Mouse (Mus musculus) heart, postnatal 0 days (tissue): ENCODE results near the gene Nme3. TPM values are rescaled to one million over a fixed set of nuclear protein-coding genes. Genes with fewer than 3 reads are reported as not detected.
A peak's percentile ranks its signal among the peaks of the same experiment; 100 is the strongest.

Experiments
- ATAC-seq: fragments of 200-750 bp; cut with Nextera tagmentation; 2 replicates; pipeline ENCODE4 v1.8.0; 2017; ENCODE audit warnings: low read depth, moderate number of reproducible peaks, moderate library complexity; ENCODE audit not compliant: insufficient read depth
- DNase-seq: peaks from one replicate; pipeline ENCODE4 v3.0.0-alpha.2; 2016; ENCODE audit warnings: low spot score
- H3K27ac ChIP-seq: fragments of 300-500 bp; sonication (generic); 2 replicates; pipeline ENCODE4 v1.5.1; 2014; ENCODE audit warnings: low read depth, mild to moderate bottlenecking
- H3K27me3 ChIP-seq: fragments of 300-500 bp; sonication (generic); 2 replicates; pipeline ENCODE4 v1.6.1; 2014; ENCODE audit warnings: low read length, mixed read lengths; ENCODE audit not compliant: control insufficient read depth, insufficient read depth
- H3K36me3 ChIP-seq: fragments of 300-500 bp; sonication (generic); replicated peaks from 2 replicates; pipeline ENCODE4 v1.6.1; 2014; ENCODE audit warnings: low read length, mixed read lengths; ENCODE audit not compliant: control insufficient read depth, insufficient read depth
- H3K4me1 ChIP-seq: fragments of 300-500 bp; sonication (generic); 2 replicates; pipeline ENCODE4 v1.6.1; 2014; ENCODE audit warnings: antibody characterized with exemption; ENCODE audit not compliant: control insufficient read depth, insufficient read depth
- H3K4me2 ChIP-seq: fragments of 300-500 bp; sonication (generic); 2 replicates; pipeline ENCODE4 v1.6.1; 2014; ENCODE audit warnings: low read depth, mild to moderate bottlenecking, low read length, moderate library complexity
- H3K4me3 ChIP-seq: fragments of 300-500 bp; sonication (generic); 2 replicates; pipeline ENCODE4 v1.5.1; 2014; ENCODE audit warnings: low read depth, low read length
- H3K9ac ChIP-seq: fragments of 300-500 bp; sonication (generic); replicated peaks from 2 replicates; pipeline ENCODE4 v1.6.1; 2014; ENCODE audit warnings: low read depth, low read length, mixed read lengths
- H3K9me3 ChIP-seq: fragments of 300-500 bp; sonication (generic); replicated peaks from 2 replicates; pipeline ENCODE4 v1.6.1; 2016; ENCODE audit warnings: low read length; ENCODE audit not compliant: control insufficient read depth
- CTCF ChIP-seq: IDR thresholded peaks from 2 replicates; pipeline ENCODE4 v1.5.1; 2016; ENCODE audit warnings: antibody characterized with exemption, control low read depth, low read depth
- EP300 ChIP-seq: IDR thresholded peaks from 2 replicates; pipeline ENCODE4 v1.6.1; 2016; ENCODE audit warnings: antibody characterized with exemption, low read depth
- WGBS: fragments of 180-500 bp; shearing (Covaris S2); extraction: QIAGEN DNeasy Blood & Tissue Kit; methylation state at CpG from one replicate; pipeline ENCODE4 v1.1.7; 2014; 5-methylcytosine and 5-hydroxymethylcytosine counted together
- polyA plus RNA-seq: library from polyadenylated mRNA; unstranded; fragments of >200 nt; fragmentation: Nextera tagmentation; extraction: Ambion mirVana; gene quantifications from 2 replicates; pipeline ENCODE4 v1.2.1, GENCODE M21; 2015
- total RNA-seq: library from RNA; depleted of rRNA; stranded (reverse); fragments of >200 nt; gene quantifications from 2 replicates; pipeline ENCODE4 v1.2.3, GENCODE M21; 2014; ENCODE audit warnings: low replicate concordance

Gene Nme3
- total and polyA plus RNA-seq, 2 experiments from 2014 or later: 40.8 to 58.4 TPM

DNA sequence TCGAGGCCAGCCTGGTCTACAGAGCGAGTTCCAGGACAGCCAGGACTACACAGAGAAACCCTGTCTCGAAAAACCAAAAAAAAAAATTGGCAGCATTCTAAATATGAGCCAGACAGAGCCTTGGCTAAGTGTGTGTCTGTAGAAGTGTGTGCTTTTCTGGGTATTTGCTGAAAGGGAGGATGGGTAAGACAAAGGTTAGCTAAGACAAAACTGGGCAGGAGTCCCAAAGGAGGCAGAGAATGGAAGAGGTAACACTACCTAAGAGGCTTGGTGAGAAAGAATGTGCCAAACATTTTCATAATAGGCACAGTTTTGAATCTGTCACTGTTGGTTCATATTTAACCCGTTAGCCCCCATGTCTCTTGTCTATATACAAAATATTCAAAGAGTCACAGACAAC, 36.1 kb downstream of the Nme3 start:
- TF ChIP-seq EP300 (no peak), CTCF (no peak)
- 86% methylated on average over 4 of the region's 4 CpGs for WGBS
- ATAC-seq: no peak

DNA sequence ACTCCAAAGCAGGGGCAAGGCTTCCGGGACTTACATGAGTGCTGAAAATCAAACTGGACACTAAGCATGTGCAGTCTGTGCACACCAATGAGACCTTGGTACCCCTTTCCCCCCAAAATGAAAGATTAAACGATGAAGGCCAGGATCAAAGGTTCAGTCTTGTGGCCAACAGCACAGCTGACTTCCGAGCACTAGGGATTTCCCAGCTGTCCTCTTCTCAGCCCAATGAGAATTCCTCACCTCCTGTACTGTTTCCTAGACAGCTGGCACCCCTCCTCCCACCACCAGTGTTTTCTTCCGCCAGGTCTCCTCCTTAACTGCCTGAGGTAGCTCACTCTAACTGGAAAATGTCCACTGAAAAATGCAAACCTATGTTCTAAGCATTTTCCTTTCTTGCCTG, 36.9 kb downstream of the Nme3 start:
- Histone ChIP-seq H3K4me2 (no peak overlapping the region), H3K27ac (no peak overlapping the region), H3K4me3 (no peak overlapping the region), H3K36me3 (0 out of 2 replicates have a peak, but pooled peaks cover 5% of the 10 kb centered on the region), H3K27me3 (no peaks in the 10 kb centered on the region), H3K9me3 (no peaks in the 10 kb centered on the region), H3K4me1 (peaks cover 18% of the 10 kb centered on the region), H3K9ac (no peak overlapping the region)
- no peak for DNase-seq
- no peak for TF ChIP-seq EP300
- TF ChIP-seq CTCF: no peak
- no peak for ATAC-seq
- 73% methylated on average over 4 of the region's 4 CpGs for WGBS

More for the DNA sequence above, 36.1 kb downstream of the Nme3 start:
- Histone ChIP-seq H3K4me1 (peaks cover 18% of the 10 kb centered on the region), H3K9me3 (no peaks in the 10 kb centered on the region), H3K4me3 (no peak overlapping the region), H3K9ac (no peak overlapping the region), H3K4me2 (no peak overlapping the region), H3K27me3 (no peaks in the 10 kb centered on the region), H3K36me3 (peaks cover 10% of the 10 kb centered on the region), H3K27ac (no peak overlapping the region)
- DNase-seq: no peak

DNA sequence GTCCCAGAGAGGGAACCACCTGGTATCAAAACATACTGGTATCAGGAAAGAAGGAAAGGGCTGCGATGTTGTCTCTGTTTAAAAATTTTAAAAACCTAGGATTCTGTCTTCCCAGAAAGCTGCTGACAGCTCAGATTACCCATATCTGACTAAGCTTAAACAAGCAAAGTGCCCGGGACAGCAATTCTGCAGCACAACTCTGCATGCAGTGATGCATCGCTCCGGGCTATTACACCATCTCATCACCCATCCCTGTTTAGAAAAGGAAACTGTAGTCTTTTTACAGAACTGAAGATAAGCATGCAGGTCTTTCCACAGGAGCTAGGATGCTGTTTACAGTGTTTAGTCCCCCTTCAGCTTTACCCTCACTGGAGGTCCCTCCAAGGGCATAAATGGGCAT, 38.6 kb downstream of the Nme3 start:
- H3K9ac ChIP-seq: peak overlapping the region; percentile 62; the same call in 1 of the 2 replicates
- H3K36me3 ChIP-seq: no peaks in the 10 kb centered on the region
- WGBS: 33% methylated on average over 4 of the region's 4 CpGs
- ATAC-seq (no peak), DNase-seq (no peak)
- no peak overlapping the region; the same call in 1 of the 2 replicates for H3K4me3 ChIP-seq
- peak overlapping the region; percentile 79 for H3K4me2 ChIP-seq
- peaks cover 18% of the 10 kb centered on the region for H3K4me1 ChIP-seq
- H3K27me3 ChIP-seq: no peaks in the 10 kb centered on the region
- no peaks in the 10 kb centered on the region for H3K9me3 ChIP-seq
- TF ChIP-seq EP300 (no peak), CTCF (no peak)
- H3K27ac ChIP-seq: no peak overlapping the region

DNA sequence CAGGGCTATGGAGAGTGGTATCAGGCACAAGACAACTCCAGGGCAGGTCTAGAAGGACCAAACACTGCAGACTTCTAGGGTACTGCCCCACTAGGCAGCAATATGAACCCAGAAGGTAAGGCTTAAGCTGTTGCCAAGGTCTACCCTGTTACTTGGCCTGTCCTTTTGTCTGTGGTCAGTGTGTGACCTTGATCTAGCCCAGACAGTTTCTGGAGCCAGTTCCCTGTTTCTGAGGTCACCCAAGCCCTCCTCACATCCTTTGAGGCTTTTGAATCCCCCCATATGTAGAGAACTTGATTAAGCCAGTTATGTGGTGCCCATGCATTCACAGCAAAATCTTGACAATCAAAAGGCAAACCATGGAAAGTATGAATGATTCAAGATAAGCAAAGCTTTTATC, 39.4 kb downstream of the Nme3 start:
- TF ChIP-seq EP300: no peak
- TF ChIP-seq CTCF: no peak
- DNase-seq (no peak), ATAC-seq (no peak)
- H3K9ac ChIP-seq: peak overlapping the region; percentile 62
- H3K27me3 ChIP-seq: no peaks in the 10 kb centered on the region
- H3K4me1 ChIP-seq: peaks cover 18% of the 10 kb centered on the region
- peak overlapping the region; percentile 79 for H3K4me2 ChIP-seq
- H3K4me3 ChIP-seq: peak overlapping the region; percentile 73
- no peaks in the 10 kb centered on the region for H3K9me3 ChIP-seq
- no peaks in the 10 kb centered on the region for H3K36me3 ChIP-seq
- no peak overlapping the region for H3K27ac ChIP-seq

DNA sequence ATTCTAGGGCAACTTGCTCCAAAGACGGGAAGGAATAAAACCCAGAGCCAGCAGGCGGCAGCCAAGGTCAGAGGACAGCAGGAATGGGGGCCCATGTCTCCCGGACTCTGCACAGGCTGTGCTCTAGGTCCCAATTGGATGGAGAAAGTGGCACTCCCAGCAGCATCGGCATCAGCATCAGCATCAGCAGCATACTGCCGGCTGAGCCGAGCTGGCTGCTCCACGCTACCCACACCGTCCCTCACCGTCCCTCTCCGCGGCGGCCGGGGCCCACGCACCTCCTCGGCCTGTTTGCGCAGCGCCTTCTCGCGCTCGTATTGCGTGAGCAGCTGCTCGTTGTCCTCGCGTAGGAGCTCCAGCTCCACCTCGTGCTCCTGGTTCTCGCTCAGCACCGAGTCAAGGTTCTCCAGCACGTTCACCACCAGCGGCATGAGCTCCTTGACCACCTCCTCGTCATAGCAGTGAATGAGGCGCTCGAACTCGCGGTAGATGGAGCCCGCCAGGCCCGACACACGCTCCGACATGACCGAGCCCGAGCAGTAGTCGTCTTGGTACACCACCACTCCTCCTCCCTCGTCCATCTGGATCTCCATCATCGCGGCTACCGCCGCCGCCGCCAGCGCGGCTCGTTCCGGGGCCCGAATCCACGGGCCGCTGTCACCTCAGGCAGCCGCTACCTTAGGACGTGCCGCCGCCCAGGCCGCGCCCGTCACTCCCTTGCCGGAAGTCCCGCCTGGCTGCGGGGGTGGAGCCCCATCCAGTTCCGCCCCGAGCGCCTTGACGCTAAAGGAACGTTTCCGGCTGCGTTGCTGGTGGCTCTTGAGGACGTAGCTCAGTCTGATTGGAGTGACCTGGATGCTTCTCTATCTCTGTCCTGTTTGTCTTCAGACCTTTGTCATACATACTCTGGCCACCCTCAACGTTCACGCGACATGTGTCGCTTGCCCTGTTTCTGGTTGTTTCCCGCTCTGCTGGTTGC, 40.2 kb downstream of the Nme3 start, which contains the start of gene Mapk8ip3:
Gene Mapk8ip3 (minus strand): TSS at position 719 of the 979 bp plus-strand sequence.
- ATAC-seq: peak; percentile 98
- TF ChIP-seq CTCF (no peak; the same call in 1 of the 2 replicates), EP300 (no peak)
- Histone ChIP-seq H3K27ac (peak within 1 kb of the TSS; percentile 78), H3K9me3 (no peaks in the 10 kb centered on the region), H3K4me1 (peaks cover 18% of the 10 kb centered on the region), H3K4me3 (peak within 1 kb of the TSS; percentile 73), H3K27me3 (no peaks in the 10 kb centered on the region), H3K36me3 (no peaks in the 10 kb centered on the region), H3K9ac (peak within 1 kb of the TSS; percentile 62), H3K4me2 (peak within 1 kb of the TSS; percentile 79)
- DNase-seq: peak; percentile 92
- WGBS: under 1% methylated on average over 78 of the region's 78 CpGs
